8 mouse cellular contexts compared by ENCODE assay signal in the genomic region with DNA sequence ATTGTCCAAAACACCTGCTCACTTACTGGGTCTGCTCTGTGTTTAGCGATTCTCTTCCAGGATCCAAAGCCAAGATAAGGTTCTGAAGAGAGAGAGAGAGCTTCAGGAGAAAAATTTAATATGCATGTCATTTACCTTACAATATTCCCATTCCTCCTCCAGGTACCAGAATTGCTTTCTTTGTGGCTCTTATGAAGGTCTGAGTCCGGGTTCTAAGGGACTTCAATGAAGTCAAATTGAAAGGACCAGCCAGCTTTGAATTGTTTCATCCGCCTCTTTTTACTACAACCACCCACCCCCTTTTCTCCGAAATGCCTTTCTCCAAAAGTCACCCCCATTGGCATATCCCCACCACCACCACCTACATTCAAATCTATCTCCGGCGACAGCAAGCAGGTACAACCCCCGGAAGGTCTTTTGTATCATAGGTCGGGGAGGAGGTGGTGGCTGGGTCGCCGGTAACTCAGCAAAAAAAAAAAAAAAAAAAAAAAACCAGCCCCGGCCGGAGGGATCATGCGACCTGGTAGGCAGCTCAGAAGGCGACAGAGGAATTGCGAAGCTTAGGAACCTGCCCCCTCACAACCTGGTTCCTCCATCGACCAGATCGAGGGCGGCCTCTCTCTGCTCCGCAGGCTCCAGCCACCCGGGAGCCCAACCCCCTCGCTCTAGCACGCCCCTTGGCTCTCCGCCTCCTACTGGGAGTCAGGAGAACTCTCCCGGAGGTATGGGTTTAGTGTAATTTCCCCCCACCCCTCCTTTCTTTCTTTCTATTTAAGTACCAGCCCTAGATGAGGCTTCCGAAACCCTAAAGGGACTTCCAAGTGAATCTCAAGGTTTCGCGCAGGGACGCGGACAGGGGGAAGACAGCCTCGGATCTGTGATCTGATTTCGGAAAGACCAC. TPM values are rescaled to one million over a fixed set of nuclear protein-coding genes. Genes with fewer than 3 reads are reported as not detected.
DNase-seq lines count a peak whose midpoint lies in the region; ATAC-seq and TF ChIP-seq lines count a peak whose summit lies in the region.

No protein-coding gene starts in this region.

- peaks cover 3% of the 10 kb centered on the region for H3K79me2 ChIP-seq in heart, adult 2 months (replicated peaks; ENCODE audit: control insufficient read depth, insufficient read depth, low read length)

- TF ChIP-seq POLR2A in heart, adult 2 months (IDR thresholded peaks at IDR 0.05; ENCODE audit: insufficient read depth, low read depth, low read length): peak; percentile 91
- TF ChIP-seq POLR2A in kidney, adult 2 months (IDR thresholded peaks at IDR 0.05; ENCODE audit: low read depth, low read length): peak; percentile 68

- peak; percentile 80 for ATAC-seq in embryonic facial prominence, embryonic 13.5 days (ENCODE audit: insufficient number of reproducible peaks, insufficient read depth, low FRiP score, low TSS enrichment, low read depth)
- peak; percentile 81 for ATAC-seq in limb, embryonic 13.5 days (ENCODE audit: low FRiP score, low read depth)
- peak; percentile 87 for ATAC-seq in midbrain, embryonic 15.5 days (replicated peaks)

- H3K4me2 ChIP-seq in embryonic facial prominence, embryonic 13.5 days: peak overlapping the region; percentile 82
- peak overlapping the region; percentile 77 for H3K4me2 ChIP-seq in limb, embryonic 13.5 days (replicated peaks)
- H3K4me2 ChIP-seq in midbrain, embryonic 15.5 days: peak overlapping the region; percentile 71

- H3K27ac ChIP-seq in embryonic facial prominence, embryonic 13.5 days: peak overlapping the region; percentile 99
- H3K27ac ChIP-seq in heart, adult 2 months: peak overlapping the region; percentile 100
- H3K27ac ChIP-seq in kidney, adult 2 months (ENCODE audit: insufficient read depth, low read depth, low read length): peak overlapping the region; percentile 100
- H3K27ac ChIP-seq in limb, embryonic 13.5 days: peak overlapping the region; percentile 98
- H3K27ac ChIP-seq in midbrain, embryonic 15.5 days: peak overlapping the region; percentile 96

- peak; percentile 88 for DNase-seq in 416B (ENCODE audit: low read depth)
- peak; percentile 67 to 85 for DNase-seq in adrenal gland, postnatal 4 days (ENCODE audit: low spot score in 2 of 2)
- peak; percentile 94 to 95 for DNase-seq in heart, adult 2 months
- peak; percentile 97 for DNase-seq in kidney, adult 2 months
- peak; percentile 60 to 64 for DNase-seq in spleen, adult 18-20 months

- 3% methylated on average over 31 of the region's 31 CpGs for WGBS in embryonic facial prominence, embryonic 13.5 days
- under 1% methylated on average over 31 of the region's 31 CpGs for WGBS in heart, adult 2 months
- 1% methylated on average over 31 of the region's 31 CpGs for WGBS in kidney, adult 2 months
- WGBS in limb, embryonic 13.5 days: 3% methylated on average over 31 of the region's 31 CpGs
- under 1% methylated on average over 30 of the region's 31 CpGs for WGBS in midbrain, embryonic 15.5 days

- no peaks in the 10 kb centered on the region for H3K9me3 ChIP-seq in embryonic facial prominence, embryonic 13.5 days
- no peaks in the 10 kb centered on the region for H3K9me3 ChIP-seq in limb, embryonic 13.5 days
- H3K9me3 ChIP-seq in midbrain, embryonic 15.5 days: no peaks in the 10 kb centered on the region

- H3K9ac ChIP-seq in embryonic facial prominence, embryonic 13.5 days: peak overlapping the region; percentile 91
- peak overlapping the region; percentile 94 for H3K9ac ChIP-seq in heart, adult 2 months (ENCODE audit: low read depth, low read length)
- peak overlapping the region; percentile 91 for H3K9ac ChIP-seq in limb, embryonic 13.5 days
- H3K9ac ChIP-seq in midbrain, embryonic 15.5 days: peak overlapping the region; percentile 87

- peak; percentile 77 for TF ChIP-seq CTCF in heart, adult 2 months (IDR thresholded peaks at IDR 0.05)
- peak; percentile 63 for TF ChIP-seq CTCF in kidney, adult 2 months (conservative IDR thresholded peaks at IDR 0.05; ENCODE audit: insufficient read depth, insufficient read length, low read depth, low read length)

- intact Hi-C loops in heart, adult 2 months (cut with DNase I): loop anchor here (1.0 to 10.0 kb wide), 4 partner anchors 45 to 215 kb away; no protein-coding TSS in a partner anchor

- peak overlapping the region; percentile 73 for H3K4me3 ChIP-seq in embryonic facial prominence, embryonic 13.5 days
- peak overlapping the region; percentile 82 for H3K4me3 ChIP-seq in heart, adult 2 months
- peak overlapping the region; percentile 91 for H3K4me3 ChIP-seq in kidney, adult 2 months (ENCODE audit: insufficient read depth, low read depth, low read length)
- peak overlapping the region; percentile 76 for H3K4me3 ChIP-seq in limb, embryonic 13.5 days
- peak overlapping the region; percentile 84 for H3K4me3 ChIP-seq in midbrain, embryonic 15.5 days

- peaks cover 45% of the 10 kb centered on the region for H3K4me1 ChIP-seq in embryonic facial prominence, embryonic 13.5 days
- peaks cover 13% of the 10 kb centered on the region for H3K4me1 ChIP-seq in heart, adult 2 months (ENCODE audit: control insufficient read depth, insufficient read depth, low read length)
- H3K4me1 ChIP-seq in kidney, adult 2 months (ENCODE audit: control insufficient read depth, insufficient read depth, low read length): peaks cover 19% of the 10 kb centered on the region
- H3K4me1 ChIP-seq in limb, embryonic 13.5 days: peaks cover 45% of the 10 kb centered on the region
- H3K4me1 ChIP-seq in midbrain, embryonic 15.5 days: peaks cover 47% of the 10 kb centered on the region

- peaks cover 9% of the 10 kb centered on the region; the same call in 1 of the 2 replicates for H3K36me3 ChIP-seq in embryonic facial prominence, embryonic 13.5 days
- peaks cover 25% of the 10 kb centered on the region for H3K36me3 ChIP-seq in heart, adult 2 months (ENCODE audit: control insufficient read depth, insufficient read depth, low read length)
- H3K36me3 ChIP-seq in kidney, adult 2 months (ENCODE audit: control insufficient read depth, insufficient read depth, low read length): peaks cover 2% of the 10 kb centered on the region; the same call in 1 of the 2 replicates
- peaks cover 23% of the 10 kb centered on the region for H3K36me3 ChIP-seq in limb, embryonic 13.5 days
- H3K36me3 ChIP-seq in midbrain, embryonic 15.5 days (replicated peaks): no peaks in the 10 kb centered on the region

- H3K27me3 ChIP-seq in embryonic facial prominence, embryonic 13.5 days: no peaks in the 10 kb centered on the region
- no peaks in the 10 kb centered on the region for H3K27me3 ChIP-seq in heart, adult 2 months (ENCODE audit: control insufficient read depth, insufficient read depth, low read length)
- H3K27me3 ChIP-seq in kidney, adult 2 months (replicated peaks; ENCODE audit: control insufficient read depth, insufficient read depth, low read length): no peaks in the 10 kb centered on the region
- no peaks in the 10 kb centered on the region for H3K27me3 ChIP-seq in limb, embryonic 13.5 days
- no peaks in the 10 kb centered on the region for H3K27me3 ChIP-seq in midbrain, embryonic 15.5 days (replicated peaks)

- TF ChIP-seq EP300 in heart, adult 2 months (IDR thresholded peaks at IDR 0.05; ENCODE audit: insufficient read depth, low read depth, low read length): peak; percentile 77; the same call in 1 of the 2 replicates

RNA-seq across cellular contexts. Expression of a gene that starts 1.3 kb away (rescaled TPM):
- 10 to 100 TPM; 63.5 to 64.6 TPM for total RNA-seq in adrenal gland, postnatal 4 days (2021)
- 100 and 102 TPM in 2 replicates for polyA plus RNA-seq in embryonic facial prominence, embryonic 13.5 days (2015; fragmentation: Nextera tagmentation; extraction: Ambion mirVana)
- 100 to 1,000 TPM in 1 of 2 experiments, 10 to 100 TPM in 1; 51.9 to 102 TPM for total RNA-seq in heart, adult 2 months (2021)
- polyA plus RNA-seq in heart, adult 2 months (2012; rRNA removed): 48.1 and 51.2 TPM in 2 replicates
- 126 and 129 TPM in 2 replicates for polyA plus RNA-seq in kidney, adult 2 months (2012; rRNA removed)
- 93.3 and 93.5 TPM in 2 replicates for polyA plus RNA-seq in limb, embryonic 13.5 days (2015; fragmentation: Nextera tagmentation; extraction: Ambion mirVana)
- polyA plus RNA-seq in midbrain, embryonic 15.5 days (2015; fragmentation: Nextera tagmentation; extraction: Ambion mirVana): 195 and 197 TPM in 2 replicates

RNA-seq across cellular contexts. Expression of a gene that starts 17.5 kb away (rescaled TPM):
- total RNA-seq in adrenal gland, postnatal 4 days (2021): 10 to 100 TPM; 31.7 to 39.7 TPM
- polyA plus RNA-seq in embryonic facial prominence, embryonic 13.5 days (2015; fragmentation: Nextera tagmentation; extraction: Ambion mirVana): 86.4 and 86.6 TPM in 2 replicates
- total RNA-seq in heart, adult 2 months (2021): 1 to 10 TPM in 1 of 2 experiments, under 1 TPM in 1; 0.75 to 1.1 TPM
- polyA plus RNA-seq in heart, adult 2 months (2012; rRNA removed): 0.18 and 0.50 TPM in 2 replicates
- polyA plus RNA-seq in kidney, adult 2 months (2012; rRNA removed): 0.22 and 0.39 TPM in 2 replicates
- polyA plus RNA-seq in limb, embryonic 13.5 days (2015; fragmentation: Nextera tagmentation; extraction: Ambion mirVana): 83.1 and 86.8 TPM in 2 replicates
- polyA plus RNA-seq in midbrain, embryonic 15.5 days (2015; fragmentation: Nextera tagmentation; extraction: Ambion mirVana): 12.9 and 14.6 TPM in 2 replicates

Comparison
In these comparisons a context has a peak if more than half of its experiments do, and no peak if none do; other contexts are left out.
1. Peak in every context shown above with its lines: DNase-seq, ATAC-seq, H3K4me3 ChIP-seq and H3K27ac ChIP-seq.